Mouse (Mus musculus): ENCODE results near the gene Espn. TPM values are rescaled to one million over a fixed set of nuclear protein-coding genes. Genes with fewer than 3 reads are reported as not detected.

Gene Espn
- total RNA-seq, 1 experiment from 2014 or later = 0.89 TPM

DNA sequence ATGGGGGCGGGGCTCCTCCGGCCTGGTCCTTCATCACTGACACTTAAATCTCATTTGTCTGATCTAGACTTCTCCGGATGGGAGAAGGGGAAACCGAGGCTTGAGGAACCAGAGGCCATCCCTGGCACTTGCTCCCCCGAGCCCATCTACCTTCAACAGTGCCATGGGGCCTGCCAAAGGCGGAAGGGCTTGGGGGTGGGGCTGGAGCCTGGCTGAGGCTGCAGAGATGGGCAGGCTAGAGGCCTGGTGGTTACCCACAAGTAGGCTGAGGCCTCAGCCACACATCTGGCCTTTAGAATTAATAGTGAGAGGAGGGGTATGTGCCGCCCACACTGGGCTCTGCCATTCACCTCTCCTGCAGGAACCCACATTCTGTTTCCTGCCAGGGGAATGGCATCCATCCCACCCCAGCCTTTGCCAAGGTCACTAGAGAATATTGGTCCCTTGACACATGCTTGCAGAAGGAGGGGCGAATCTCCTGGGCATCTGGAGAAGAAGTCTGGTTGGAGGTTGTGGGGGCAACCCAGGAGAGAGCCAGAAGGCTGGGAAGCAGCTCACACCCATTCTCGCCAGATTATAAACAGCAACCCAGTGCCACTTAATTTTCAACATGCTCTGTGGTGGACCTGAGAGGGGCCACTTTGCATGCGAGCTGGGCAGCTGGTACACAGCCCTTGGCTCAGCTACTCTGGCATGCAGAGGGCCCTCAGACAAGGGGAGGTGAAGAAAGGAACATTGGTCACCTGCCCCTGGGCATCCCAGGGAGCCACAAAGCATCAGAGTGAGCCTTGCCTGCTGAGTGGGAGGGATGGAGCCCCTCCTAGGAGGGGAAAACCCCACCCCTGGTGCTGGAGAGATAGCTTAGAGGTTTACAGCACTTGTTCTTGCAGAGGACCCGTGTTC lies 81.4 kb downstream of the Espn start:
- peak; percentile 33 to 49; a peak in 3 of 4 replicates for ATAC-seq (replicated peaks in 1 of 2; ENCODE audit: insufficient read depth in 1 of 2, low FRiP score in 2 of 2, low TSS enrichment in 1 of 2, low read depth in 1 of 2, poor library complexity in 2 of 2, severe bottlenecking in 2 of 2)

Other genes with a start within 250 kb of the Espn start
- gene Dnajc11, start 218.7 kb downstream of the Espn start, total RNA-seq (2017) = 47.3 and 83.1 TPM in 2 replicates
- gene Thap3, start 163.4 kb downstream of the Espn start, total RNA-seq (2017) = 13.5 and 14.5 TPM in 2 replicates
- gene Phf13, start 156.1 kb downstream of the Espn start, total RNA-seq (2017) = 6.2 and 6.4 TPM in 2 replicates
- 7.4 and 9.3 TPM in 2 replicates for gene Klhl21, start 143.6 kb downstream of the Espn start, total RNA-seq (2017)
- gene Zbtb48, start 124.7 kb downstream of the Espn start, total RNA-seq (2017) = 9.0 and 11.2 TPM in 2 replicates
- gene Tas1r1, start 113.8 kb downstream of the Espn start, total RNA-seq (2017) = 1.5 and 4.8 TPM in 2 replicates
- gene Nol9, start 113.0 kb downstream of the Espn start, total RNA-seq (2017) = 24.8 and 27.0 TPM in 2 replicates
- 3.8 and 3.9 TPM in 2 replicates for gene Plekhg5, start 79.9 kb downstream of the Espn start, total RNA-seq (2017)
- gene Tnfrsf25, start 36.4 kb downstream of the Espn start, total RNA-seq (2017) = 0.69 and 1.1 TPM in 2 replicates
- gene Hes2, start 6.5 kb upstream of the Espn start, total RNA-seq (2017) = not detected in 2 replicates
- gene Acot7, start 25.8 kb upstream of the Espn start, total RNA-seq (2017) = 66.4 and 72.7 TPM in 2 replicates
- gene Gpr153, start 121.9 kb upstream of the Espn start, total RNA-seq (2017) = not detected in 2 replicates
- not detected in 2 replicates for gene Hes3, start 139.3 kb upstream of the Espn start, total RNA-seq (2017)
- gene Icmt, start 144.9 kb upstream of the Espn start, total RNA-seq (2017) = 16.8 and 19.4 TPM in 2 replicates
- gene Rnf207, start 166.6 kb upstream of the Espn start, total RNA-seq (2017) = 0.35 TPM in 1 of 2 replicates, not detected in the other
- gene Rpl22, start 173.4 kb upstream of the Espn start, total RNA-seq (2017) = 2,451 and 4,877 TPM in 2 replicates
- gene Chd5, start 186.3 kb upstream of the Espn start, total RNA-seq (2017) = 0.20 TPM in 1 of 2 replicates, not detected in the other